Mouse (Mus musculus): ENCODE measurements around the gene Ppfibp2. TPM values are rescaled to one million over a fixed set of nuclear protein-coding genes. Genes with fewer than 3 reads are reported as not detected.

The Ppfibp2 gene
- polyA plus RNA-seq, 1 experiment from 2014 or later: 8.7 TPM

DNA sequence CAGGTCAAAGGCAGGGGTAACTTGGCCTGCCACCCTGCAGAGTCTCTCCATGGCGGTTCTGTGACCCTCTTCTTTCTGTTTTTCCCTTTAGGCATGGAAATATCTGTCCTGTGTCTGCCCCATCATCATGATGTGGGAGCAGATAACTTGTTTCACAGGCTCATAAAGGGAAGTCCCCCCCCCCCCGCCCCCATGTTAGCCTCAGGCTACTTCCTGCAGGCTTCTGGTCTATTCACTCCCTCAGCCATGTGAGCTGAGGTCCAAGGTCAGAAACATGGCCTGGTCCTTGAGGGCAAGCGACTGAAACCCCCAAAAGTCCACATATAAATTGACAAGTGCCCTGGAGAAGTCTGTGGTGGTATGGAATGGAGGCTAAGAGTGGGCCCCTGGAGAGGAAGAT lies 25.1 kb downstream of the Ppfibp2 start:
- WGBS: 71% methylated on average over 3 of the region's 3 CpGs
- no peaks in the 10 kb centered on the region for H3K36me3 ChIP-seq (replicated peaks)
- no peak overlapping the region for H3K4me3 ChIP-seq
- H3K4me1 ChIP-seq: peaks cover 22% of the 10 kb centered on the region
- no peak overlapping the region for H3K27ac ChIP-seq
- no peak for DNase-seq (ENCODE audit: extremely low spot score, low spot score)
- H3K9me3 ChIP-seq: no peaks in the 10 kb centered on the region
- H3K27me3 ChIP-seq (ENCODE audit: poor library complexity, severe bottlenecking): no peaks in the 10 kb centered on the region

DNA sequence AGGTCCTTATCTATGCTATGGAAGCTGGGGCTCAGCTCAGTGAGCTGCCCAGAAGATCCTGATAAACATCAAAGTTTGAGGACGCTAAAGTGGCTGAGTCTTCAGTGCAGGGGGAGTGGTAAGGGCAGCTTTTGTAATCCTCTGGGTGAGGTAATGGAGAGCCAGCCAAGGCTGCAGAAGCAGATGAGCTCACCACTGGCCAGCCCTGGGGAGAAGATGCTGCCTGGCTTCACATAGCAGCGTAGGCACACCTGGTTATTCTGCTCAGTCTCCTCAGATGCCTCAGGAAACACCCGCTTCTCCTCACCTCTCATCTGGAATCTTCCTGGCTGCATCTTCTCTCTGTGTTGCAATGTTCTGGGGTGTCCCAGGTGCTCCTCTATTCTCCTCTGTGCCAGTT lies 29.4 kb downstream of the Ppfibp2 start:
- Histone ChIP-seq H3K4me1 (0 out of 2 replicates have a peak, but pooled peaks cover 6% of the 10 kb centered on the region), H3K4me3 (no peak overlapping the region), H3K9me3 (no peaks in the 10 kb centered on the region), H3K36me3 (replicated peaks) (no peaks in the 10 kb centered on the region), H3K27ac (no peak overlapping the region), H3K27me3 (ENCODE audit: poor library complexity, severe bottlenecking) (no peaks in the 10 kb centered on the region)
- 82% methylated on average over 3 of the region's 3 CpGs for WGBS
- no peak for DNase-seq (ENCODE audit: extremely low spot score, low spot score)

DNA sequence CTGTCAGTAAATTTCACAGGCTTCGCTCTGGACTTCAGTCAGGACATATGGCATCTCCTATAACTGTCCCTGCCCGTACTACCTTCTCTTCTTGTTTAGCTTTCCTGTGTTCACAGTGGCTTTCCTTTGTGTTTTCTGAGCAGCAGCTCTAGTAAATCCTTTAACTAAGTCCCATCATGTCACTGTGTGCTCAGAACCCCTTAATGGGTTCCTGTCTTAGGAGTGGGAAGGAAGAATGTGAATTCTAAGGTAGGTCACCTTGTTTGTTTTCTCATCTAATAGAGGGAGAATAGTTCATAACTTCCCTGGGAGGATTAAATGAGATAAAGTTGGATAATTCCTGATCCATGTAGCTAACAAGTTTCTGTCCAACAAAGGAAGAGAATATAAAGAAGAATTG lies 30.1 kb downstream of the Ppfibp2 start, which contains the start of gene 5330417H12Rik:
5330417H12Rik (minus strand) TSS at position 101 of the 400 bp plus-strand sequence.
- 0 out of 2 replicates have a peak, but pooled peaks cover 4% of the 10 kb centered on the region for H3K4me1 ChIP-seq
- H3K36me3 ChIP-seq (replicated peaks): no peaks in the 10 kb centered on the region
- DNase-seq (ENCODE audit: extremely low spot score, low spot score): no peak
- no peaks in the 10 kb centered on the region for H3K9me3 ChIP-seq
- WGBS: 92% methylated on average over 2 of the region's 2 CpGs
- no peak within 1 kb of the TSS for H3K4me3 ChIP-seq
- H3K27ac ChIP-seq: no peak within 1 kb of the TSS
- no peaks in the 10 kb centered on the region for H3K27me3 ChIP-seq (ENCODE audit: poor library complexity, severe bottlenecking)

DNA sequence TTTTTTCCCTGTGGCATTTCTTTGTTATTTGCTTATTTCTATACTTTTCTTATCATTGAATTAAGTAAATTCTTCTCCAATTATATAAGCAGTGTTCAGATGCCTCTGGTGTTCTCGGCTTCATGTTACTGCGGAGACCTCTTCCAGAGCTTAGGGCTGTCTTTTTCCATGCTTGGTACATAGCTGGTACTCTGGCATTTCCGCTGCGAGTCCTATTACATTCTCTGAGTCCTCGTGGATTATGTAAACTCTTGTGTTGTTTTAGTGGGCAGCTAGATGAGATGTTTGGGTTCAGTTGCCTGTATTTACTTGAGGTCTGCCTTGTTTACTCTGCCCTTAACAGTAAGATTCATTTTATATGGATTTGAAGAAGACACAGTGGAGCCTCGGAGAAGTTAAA lies 30.8 kb downstream of the Ppfibp2 start:
- WGBS: 91% methylated on average over 6 of the region's 6 CpGs

DNA sequence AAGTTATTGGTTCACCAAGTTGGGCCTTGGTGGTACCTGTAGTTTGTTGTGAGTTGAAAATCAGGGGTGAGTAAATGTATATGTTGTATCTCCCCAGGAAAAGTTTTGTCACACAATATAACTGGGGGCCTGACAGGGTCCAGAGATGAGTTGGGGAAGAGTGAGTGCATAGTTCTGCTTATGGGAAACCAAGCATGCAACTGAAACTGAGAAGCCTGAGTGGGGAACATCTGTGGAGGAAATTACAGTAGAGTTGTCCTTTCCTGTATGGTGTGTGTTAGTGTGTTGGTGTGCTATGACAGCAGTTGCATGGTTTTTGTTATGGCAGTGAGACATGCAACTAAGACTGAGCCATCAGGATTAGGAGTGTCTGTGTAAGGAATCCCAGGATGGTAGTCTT lies 33.4 kb downstream of the Ppfibp2 start:
- no peaks in the 10 kb centered on the region for H3K4me1 ChIP-seq
- no peak overlapping the region for H3K4me3 ChIP-seq
- H3K27ac ChIP-seq: no peak overlapping the region
- no peak for DNase-seq (ENCODE audit: extremely low spot score, low spot score)
- no peaks in the 10 kb centered on the region for H3K27me3 ChIP-seq (ENCODE audit: poor library complexity, severe bottlenecking)
- no peaks in the 10 kb centered on the region for H3K9me3 ChIP-seq
- H3K36me3 ChIP-seq (replicated peaks): no peaks in the 10 kb centered on the region

More for the DNA sequence above, 30.8 kb downstream of the Ppfibp2 start:
- H3K4me3 ChIP-seq: no peak overlapping the region
- no peak for DNase-seq (ENCODE audit: extremely low spot score, low spot score)
- H3K27me3 ChIP-seq (ENCODE audit: poor library complexity, severe bottlenecking): no peaks in the 10 kb centered on the region
- no peaks in the 10 kb centered on the region for H3K36me3 ChIP-seq (replicated peaks)
- no peak overlapping the region for H3K27ac ChIP-seq
- no peaks in the 10 kb centered on the region for H3K4me1 ChIP-seq
- no peaks in the 10 kb centered on the region for H3K9me3 ChIP-seq

DNA sequence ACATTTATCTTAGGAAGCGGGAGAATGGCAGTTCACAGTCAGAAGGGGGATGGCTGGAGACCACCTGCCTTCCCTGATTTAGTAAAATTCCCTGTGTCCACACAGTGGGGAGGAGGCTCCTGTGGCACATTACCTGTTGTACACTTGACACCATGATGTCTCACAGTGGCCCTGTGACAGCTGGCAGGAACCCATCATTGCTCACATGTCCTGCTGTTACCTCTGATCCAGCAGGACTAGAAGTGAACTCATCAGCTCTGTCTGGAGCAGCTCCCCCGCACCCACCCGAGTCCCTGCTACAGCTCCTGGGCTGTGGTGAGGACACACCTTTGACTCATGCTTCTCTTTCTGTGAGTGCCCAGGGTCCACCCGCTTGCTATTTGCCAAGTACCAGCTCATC lies 38.2 kb downstream of the Ppfibp2 start:
- Histone ChIP-seq H3K36me3 (replicated peaks) (no peaks in the 10 kb centered on the region), H3K4me1 (no peaks in the 10 kb centered on the region), H3K27ac (no peak overlapping the region), H3K4me3 (no peak overlapping the region), H3K9me3 (no peaks in the 10 kb centered on the region), H3K27me3 (ENCODE audit: poor library complexity, severe bottlenecking) (no peaks in the 10 kb centered on the region)
- WGBS: 93% methylated on average over 4 of the region's 4 CpGs
- no peak for DNase-seq (ENCODE audit: extremely low spot score, low spot score)

DNA sequence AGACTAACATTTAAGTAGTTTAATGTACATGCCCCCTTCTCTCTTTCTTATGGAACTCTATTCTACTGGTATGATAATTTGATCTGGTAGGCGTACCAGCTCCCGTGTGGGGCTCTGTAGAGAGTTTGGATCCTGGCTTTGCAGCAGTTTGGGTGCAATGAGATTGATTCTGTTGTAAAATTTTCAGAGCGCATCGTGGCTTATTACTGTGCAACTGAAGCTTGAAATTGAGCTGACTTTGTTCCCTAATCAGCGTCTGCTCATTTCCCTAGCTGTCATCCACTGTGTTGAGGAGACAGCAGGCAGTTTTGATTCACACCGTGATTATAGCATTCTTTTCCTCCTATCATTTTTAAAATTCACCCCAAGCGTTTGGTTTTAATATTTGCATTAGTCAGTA lies 42.4 kb downstream of the Ppfibp2 start:
- 92% methylated on average over 7 of the region's 7 CpGs for WGBS
- no peaks in the 10 kb centered on the region for H3K27me3 ChIP-seq (ENCODE audit: poor library complexity, severe bottlenecking)
- no peak overlapping the region for H3K4me3 ChIP-seq

DNA sequence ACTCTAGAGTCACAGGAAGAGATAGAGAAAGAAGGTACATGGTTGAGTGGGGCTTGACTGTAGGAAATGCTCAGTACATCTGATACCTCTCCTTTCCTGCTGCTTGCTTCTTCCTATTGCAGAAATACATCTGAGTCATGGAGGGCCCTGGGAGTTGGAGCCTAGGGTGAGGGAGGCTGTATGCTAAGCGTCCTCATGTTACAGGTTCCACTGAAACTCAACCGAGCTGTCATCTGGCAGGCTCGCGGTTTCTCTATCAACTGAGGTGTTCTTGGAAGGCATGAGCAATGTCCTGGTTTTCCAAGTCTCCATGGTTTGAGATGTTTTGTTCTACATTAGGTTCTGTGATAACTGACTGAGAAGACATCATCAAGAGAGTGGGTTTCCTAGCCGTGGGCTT lies 43.0 kb downstream of the Ppfibp2 start:
- Histone ChIP-seq H3K27me3 (ENCODE audit: poor library complexity, severe bottlenecking) (no peaks in the 10 kb centered on the region), H3K9me3 (no peaks in the 10 kb centered on the region), H3K4me1 (no peaks in the 10 kb centered on the region), H3K27ac (no peak overlapping the region), H3K4me3 (no peak overlapping the region), H3K36me3 (replicated peaks) (no peaks in the 10 kb centered on the region)
- 94% methylated on average over 5 of the region's 5 CpGs for WGBS
- DNase-seq (ENCODE audit: extremely low spot score, low spot score): no peak

More for the DNA sequence above, 42.4 kb downstream of the Ppfibp2 start:
- no peaks in the 10 kb centered on the region for H3K36me3 ChIP-seq (replicated peaks)
- H3K4me1 ChIP-seq: no peaks in the 10 kb centered on the region
- no peak for DNase-seq (ENCODE audit: extremely low spot score, low spot score)
- no peak overlapping the region for H3K27ac ChIP-seq
- H3K9me3 ChIP-seq: no peaks in the 10 kb centered on the region

DNA sequence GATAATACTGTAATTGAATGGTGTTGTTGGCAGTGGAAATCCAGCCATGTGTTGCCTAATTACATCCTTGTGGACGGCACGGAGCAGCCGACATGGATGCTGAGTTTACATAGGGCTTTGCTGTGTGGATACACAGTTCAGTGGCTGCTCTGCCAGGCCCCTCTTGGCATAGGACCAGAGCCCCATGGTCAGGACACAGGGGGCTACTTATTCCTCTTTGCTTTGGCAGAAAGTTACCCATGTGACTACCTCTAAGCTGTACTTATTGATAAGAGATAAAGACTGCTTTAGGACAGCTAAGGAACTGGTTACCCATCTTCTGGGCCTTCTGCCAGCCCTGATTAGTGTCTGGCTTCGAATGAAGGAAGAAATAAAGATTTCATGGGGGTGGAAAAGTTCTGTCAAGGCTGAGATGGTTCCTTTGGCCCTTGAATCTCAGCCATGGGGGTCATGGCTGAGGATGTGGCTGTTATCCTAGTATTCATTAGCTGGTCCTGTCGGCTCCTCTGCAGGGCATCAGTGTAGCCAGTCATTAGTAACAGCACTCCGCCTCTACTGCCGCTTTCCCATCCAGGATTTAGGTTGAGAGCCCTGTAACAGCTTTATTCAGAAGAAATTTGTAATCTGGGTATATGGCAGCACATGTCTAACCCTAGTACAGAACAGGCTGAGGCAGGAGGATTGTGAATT lies 47.7 kb downstream of the Ppfibp2 start:
- WGBS: 89% methylated on average over 7 of the region's 7 CpGs
- no peaks in the 10 kb centered on the region for H3K4me1 ChIP-seq

DNA sequence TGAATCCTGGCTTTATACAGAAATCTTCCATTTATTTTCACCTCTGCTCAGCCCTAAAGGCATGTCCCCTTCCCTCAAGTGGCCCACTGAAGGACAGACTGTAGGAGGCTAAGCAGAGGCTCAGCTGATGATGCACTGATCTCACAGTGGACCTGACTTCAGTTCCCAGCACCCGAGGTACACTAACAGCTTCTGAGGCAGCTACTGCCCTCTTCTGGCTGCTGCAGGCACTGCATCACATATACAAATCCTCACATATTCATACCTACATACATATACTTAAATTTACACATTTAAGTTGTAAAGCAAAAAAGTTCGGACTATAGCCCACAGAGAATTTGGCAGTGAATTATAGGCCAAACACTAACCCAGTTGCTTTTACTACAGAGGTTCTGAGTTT lies 50.0 kb downstream of the Ppfibp2 start:
- WGBS: 93% methylated on average over 2 of the region's 2 CpGs

More for the DNA sequence above, 47.7 kb downstream of the Ppfibp2 start:
- Histone ChIP-seq H3K27ac (no peak overlapping the region), H3K36me3 (replicated peaks) (no peaks in the 10 kb centered on the region), H3K27me3 (ENCODE audit: poor library complexity, severe bottlenecking) (no peaks in the 10 kb centered on the region), H3K4me3 (no peak overlapping the region), H3K9me3 (0 out of 2 replicates have a peak, but pooled peaks cover 5% of the 10 kb centered on the region)
- no peak for DNase-seq (ENCODE audit: extremely low spot score, low spot score)

DNA sequence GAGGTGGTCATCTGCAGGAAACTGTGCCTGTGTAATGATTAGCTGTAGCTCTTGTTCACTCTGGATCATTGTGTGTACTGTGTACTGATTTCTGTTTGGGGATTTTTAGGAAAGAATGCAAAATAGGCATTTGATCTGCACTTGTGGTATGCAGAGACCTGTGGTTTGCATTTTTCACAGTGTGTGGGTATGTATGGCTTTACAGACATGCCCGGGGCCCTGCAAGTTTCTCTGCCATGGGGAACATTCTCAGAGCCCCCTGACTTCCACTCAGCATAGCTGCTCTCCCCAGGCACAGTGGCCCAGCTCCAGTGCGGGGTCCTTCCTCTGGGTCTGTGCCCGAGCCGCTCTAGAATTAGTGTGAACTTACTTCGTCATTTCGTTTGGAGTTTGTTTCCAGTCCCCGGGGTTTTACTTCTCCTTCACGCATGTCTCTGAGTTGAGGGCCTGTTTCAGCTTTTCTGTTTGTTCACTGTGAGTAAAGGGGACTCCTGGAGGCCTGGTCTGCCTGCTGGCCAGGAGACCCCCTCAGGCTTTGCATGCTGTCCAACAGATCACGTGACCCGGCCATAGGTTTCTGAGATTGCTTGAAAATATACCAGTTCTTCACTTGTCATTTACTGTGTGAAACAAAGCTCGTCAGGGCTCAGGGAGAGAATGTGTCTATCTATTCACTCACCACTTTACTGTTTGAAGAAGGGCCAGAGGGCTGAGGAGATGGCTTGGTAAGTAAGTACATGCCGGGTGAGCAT lies 54.1 kb downstream of the Ppfibp2 start:
- 0 out of 2 replicates have a peak, but pooled peaks cover 5% of the 10 kb centered on the region for H3K9me3 ChIP-seq
- 86% methylated on average over 12 of the region's 12 CpGs for WGBS

More for the DNA sequence above, 50.0 kb downstream of the Ppfibp2 start:
- no peak for DNase-seq (ENCODE audit: extremely low spot score, low spot score)
- H3K4me3 ChIP-seq: no peak overlapping the region
- H3K36me3 ChIP-seq (replicated peaks): no peaks in the 10 kb centered on the region
- no peak overlapping the region for H3K27ac ChIP-seq
- 0 out of 2 replicates have a peak, but pooled peaks cover 5% of the 10 kb centered on the region for H3K9me3 ChIP-seq
- H3K4me1 ChIP-seq: peaks cover 6% of the 10 kb centered on the region; the same call in 1 of the 2 replicates
- H3K27me3 ChIP-seq (ENCODE audit: poor library complexity, severe bottlenecking): no peaks in the 10 kb centered on the region

DNA sequence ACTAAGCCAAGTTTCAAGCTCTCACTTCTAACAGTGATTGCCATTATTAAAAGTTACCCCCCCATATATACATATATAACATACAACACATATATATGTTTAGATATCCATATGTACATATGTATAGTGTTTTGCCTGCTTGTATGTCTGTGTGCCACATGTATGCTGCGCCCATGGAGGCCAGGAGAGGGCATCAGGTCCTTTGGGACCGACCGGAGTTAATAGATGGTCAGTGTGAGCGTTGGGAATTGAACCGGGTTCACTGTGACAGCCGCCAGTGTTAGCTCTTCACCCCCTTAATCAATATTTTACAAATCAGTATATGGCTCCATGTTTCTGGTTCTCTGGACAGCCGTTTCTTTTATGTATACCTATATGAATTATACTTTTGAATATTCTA lies 55.0 kb downstream of the Ppfibp2 start:
- no peak overlapping the region for H3K4me3 ChIP-seq
- H3K4me1 ChIP-seq: peaks cover 6% of the 10 kb centered on the region; the same call in 1 of the 2 replicates
- WGBS: 87% methylated on average over 7 of the region's 7 CpGs
- 0 out of 2 replicates have a peak, but pooled peaks cover 2% of the 10 kb centered on the region for H3K9me3 ChIP-seq
- no peaks in the 10 kb centered on the region for H3K27me3 ChIP-seq (ENCODE audit: poor library complexity, severe bottlenecking)
- H3K36me3 ChIP-seq (replicated peaks): no peaks in the 10 kb centered on the region
- H3K27ac ChIP-seq: no peak overlapping the region
- DNase-seq (ENCODE audit: extremely low spot score, low spot score): no peak

More for the DNA sequence above, 54.1 kb downstream of the Ppfibp2 start:
- Histone ChIP-seq H3K27ac (no peak overlapping the region), H3K4me1 (peaks cover 6% of the 10 kb centered on the region; the same call in 1 of the 2 replicates), H3K36me3 (replicated peaks) (no peaks in the 10 kb centered on the region), H3K4me3 (no peak overlapping the region), H3K27me3 (ENCODE audit: poor library complexity, severe bottlenecking) (no peaks in the 10 kb centered on the region)
- no peak for DNase-seq (ENCODE audit: extremely low spot score, low spot score)

DNA sequence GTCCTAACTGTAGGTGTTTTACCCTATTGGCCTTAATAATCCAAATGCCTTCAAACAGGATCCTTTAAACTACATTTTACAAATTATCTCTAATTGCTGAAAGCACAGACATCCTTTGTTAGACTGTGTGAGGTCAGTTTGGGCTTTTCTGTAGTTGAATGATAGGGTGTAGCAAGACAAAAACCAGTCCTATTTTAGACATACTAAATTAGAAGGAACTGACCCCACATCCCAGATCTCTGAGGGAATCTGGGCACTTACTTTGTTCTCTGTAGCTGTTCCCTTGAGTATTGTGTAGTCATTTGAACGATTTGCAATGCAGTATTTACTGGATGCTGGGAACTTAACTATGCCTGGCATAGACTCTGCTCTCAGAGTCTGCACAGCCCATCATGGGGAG lies 56.8 kb downstream of the Ppfibp2 start:
- Histone ChIP-seq H3K27me3 (ENCODE audit: poor library complexity, severe bottlenecking) (no peaks in the 10 kb centered on the region), H3K4me3 (no peak overlapping the region), H3K36me3 (replicated peaks) (no peaks in the 10 kb centered on the region), H3K27ac (no peak overlapping the region), H3K9me3 (no peaks in the 10 kb centered on the region), H3K4me1 (peaks cover 6% of the 10 kb centered on the region; the same call in 1 of the 2 replicates)
- DNase-seq (ENCODE audit: extremely low spot score, low spot score): no peak
- 72% methylated on average over 1 of the region's 1 CpGs for WGBS
